17 mouse cellular contexts compared by ENCODE assay signal in genomic region chr5:43297459-43297858, GRCm38 (mm10).
DNase-seq lines count a peak whose midpoint lies in the region; ATAC-seq lines count a peak whose summit lies in the region.
"Had no signal": no experiment of that assay in that cellular context is flagged by ENCODE, and none has a peak within 500 bp of the region (broad histone marks: within the 10 kb centered on the region; RNA-seq: fewer than 3 reads in every experiment).

No protein-coding gene starts in this region.

- ATAC-seq in heart, embryonic 15.5 days (replicated peaks; ENCODE audit: insufficient number of reproducible peaks, insufficient read depth, low FRiP score, low read depth): peak; percentile 80

- peaks cover 26% of the 10 kb centered on the region for H3K4me1 ChIP-seq in heart, embryonic 15.5 days (replicated peaks)
- no peaks in the 10 kb centered on the region for H3K4me1 ChIP-seq in limb, embryonic 10.5 days
- H3K4me1 ChIP-seq: embryonic facial prominence, embryonic 13.5 days; forebrain, embryonic 10.5 days; hindbrain, embryonic 15.5 days; midbrain, embryonic 12.5 days had no signal

- WGBS in heart, embryonic 15.5 days: 33% methylated on average over 7 of the region's 7 CpGs
- 93% methylated on average over 7 of the region's 7 CpGs for WGBS in limb, embryonic 10.5 days

- peak overlapping the region; percentile 79 for H3K27ac ChIP-seq in heart, embryonic 15.5 days
- H3K27ac ChIP-seq in limb, embryonic 10.5 days: no peak overlapping the region
- H3K27ac ChIP-seq: embryonic facial prominence, embryonic 13.5 days; forebrain, embryonic 10.5 days; hindbrain, embryonic 15.5 days; midbrain, embryonic 12.5 days had no signal

- no peaks in the 10 kb centered on the region for H3K36me3 ChIP-seq in heart, embryonic 15.5 days
- H3K36me3 ChIP-seq in limb, embryonic 10.5 days: no peaks in the 10 kb centered on the region
- H3K36me3 ChIP-seq: embryonic facial prominence, embryonic 13.5 days; forebrain, embryonic 10.5 days; hindbrain, embryonic 15.5 days; midbrain, embryonic 12.5 days had no signal

- H3K9me3 ChIP-seq in heart, embryonic 15.5 days (replicated peaks): no peaks in the 10 kb centered on the region
- H3K9me3 ChIP-seq in limb, embryonic 10.5 days (replicated peaks): no peaks in the 10 kb centered on the region
- H3K9me3 ChIP-seq: embryonic facial prominence, embryonic 13.5 days; forebrain, embryonic 10.5 days; hindbrain, embryonic 15.5 days; midbrain, embryonic 12.5 days had no signal

- H3K27me3 ChIP-seq in heart, embryonic 15.5 days: no peaks in the 10 kb centered on the region
- no peaks in the 10 kb centered on the region for H3K27me3 ChIP-seq in limb, embryonic 10.5 days (ENCODE audit: low read depth, poor library complexity, severe bottlenecking)
- H3K27me3 ChIP-seq: embryonic facial prominence, embryonic 13.5 days; hindbrain, embryonic 15.5 days; midbrain, embryonic 12.5 days had no signal

- no peak overlapping the region for H3K4me2 ChIP-seq in heart, embryonic 15.5 days
- H3K4me2 ChIP-seq: embryonic facial prominence, embryonic 13.5 days; hindbrain, embryonic 15.5 days; liver, embryonic 11.5 days; midbrain, embryonic 12.5 days had no signal

- no peak overlapping the region for H3K9ac ChIP-seq in heart, embryonic 15.5 days
- H3K9ac ChIP-seq: embryonic facial prominence, embryonic 13.5 days; hindbrain, embryonic 15.5 days; midbrain, embryonic 12.5 days had no signal

- no peak overlapping the region for H3K4me3 ChIP-seq in heart, embryonic 15.5 days
- no peak overlapping the region for H3K4me3 ChIP-seq in limb, embryonic 10.5 days
- H3K4me3 ChIP-seq: embryonic facial prominence, embryonic 13.5 days; forebrain, embryonic 10.5 days; hindbrain, embryonic 15.5 days; midbrain, embryonic 12.5 days had no signal

- DNase-seq in cerebellum, adult 9-10 months: peak; percentile 54
- DNase-seq in cerebellum, adult 8-10 months: no peak
- peak; percentile 18 for DNase-seq in 416B (ENCODE audit: low read depth)
- peak; percentile 17 to 33 for DNase-seq in cerebellum, postnatal 14 days
- DNase-seq in limb, embryonic 10.5 days (ENCODE audit: low spot score): no peak
- DNase-seq in gastrocnemius, adult 8-10 months (ENCODE audit: low spot score in 2 of 2): no peak
- no peak for DNase-seq in thymus, postnatal 36 days
- DNase-seq: B cell, adult 2 months; kidney, adult 2 months; kidney, postnatal 25 days; right cerebral cortex, postnatal 4 days had no signal

Comparison
In these comparisons a context has a peak if more than half of its experiments do, and no peak if none do; other contexts are left out.
1. DNase-seq: peak in cerebellum, adult 9-10 months (single experiment), 416B (single experiment) and cerebellum, postnatal 14 days (2 of 2); none in cerebellum, adult 8-10 months (single experiment), limb, embryonic 10.5 days (single experiment), gastrocnemius, adult 8-10 months (0 of 2) and thymus, postnatal 36 days (0 of 2).